Mouse (Mus musculus): ENCODE results near the gene Bckdhb.

- TF ChIP-seq EP300 (IDR thresholded peaks at IDR 0.05; ENCODE audit: insufficient read depth, low read depth, low read length) (no peak), POLR2A (IDR thresholded peaks at IDR 0.05; ENCODE audit: insufficient read depth, low read depth, low read length) (no peak), CTCF (IDR thresholded peaks at IDR 0.05) (no peak)
These were observed 26.4 kb downstream of the Bckdhb start for GRCm38 (mm10) chr9:83951336-83951735.

Measured in heart, adult 2 months (tissue).